Mouse (Mus musculus) naive thymus-derived CD4-positive, alpha-beta T cell, adult 2 months (primary cell): ENCODE measurements around the gene Hsph1.

Source experiments
- DNase-seq: peaks from one replicate; pipeline ENCODE4 v3.0.0-alpha.2; 2011; ENCODE audit warnings: low read depth

The Hsph1 gene

DNA sequence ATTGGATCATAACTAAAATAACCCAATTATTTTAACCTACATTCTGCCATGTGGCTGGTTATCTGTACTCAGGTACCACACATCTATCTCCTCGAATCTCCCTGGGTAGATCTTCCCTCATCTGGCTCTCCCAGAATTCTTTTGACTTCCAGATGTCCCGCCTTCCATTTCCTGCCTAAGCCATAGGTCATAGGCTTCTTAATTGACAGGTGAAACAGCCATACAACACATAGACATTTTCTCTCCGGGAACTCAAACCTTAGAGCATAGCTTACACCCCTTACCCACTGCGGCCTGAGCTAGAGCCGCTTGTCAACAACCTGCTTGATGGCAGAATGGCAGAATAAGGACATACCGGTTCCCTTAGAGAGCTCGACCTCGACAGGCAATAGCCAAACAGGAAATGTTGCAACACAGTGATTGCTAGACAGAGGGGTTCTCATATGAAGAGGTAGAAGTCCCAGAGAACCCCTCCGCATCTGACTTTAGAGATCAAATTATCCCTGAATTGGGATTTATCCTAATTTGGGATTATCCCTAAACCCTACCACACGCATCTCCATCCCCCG is 48.8 kb downstream of the Hsph1 start:
- DNase-seq, result no peak

DNA sequence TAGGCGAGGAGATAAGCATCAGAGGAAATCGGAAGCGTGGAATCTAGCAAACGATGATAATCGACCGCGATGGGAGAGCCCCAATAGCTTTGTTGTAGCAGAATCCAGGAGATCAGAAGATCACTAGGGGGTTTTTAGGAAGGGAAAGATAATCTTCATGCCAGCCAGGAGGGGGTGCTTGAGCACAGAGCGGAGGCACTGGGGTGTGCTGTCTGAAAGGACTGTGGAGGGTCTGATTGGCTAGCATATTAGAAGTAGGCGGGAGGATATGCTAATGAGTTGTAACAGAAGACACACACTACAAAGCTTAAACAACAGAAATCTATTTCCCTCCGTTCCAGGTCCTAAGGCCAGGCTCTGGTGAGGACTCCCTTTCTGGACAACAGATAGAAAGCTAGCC is 50.3 kb downstream of the Hsph1 start:
- DNase-seq, result no peak

GRCm38 (mm10) chr5:149585231-149585630 is 50.9 kb downstream of the Hsph1 start:
- no peak for DNase-seq

- no peak for DNase-seq
These were observed 52.0 kb downstream of the Hsph1 start for GRCm38 (mm10) chr5:149584154-149584655.

DNA sequence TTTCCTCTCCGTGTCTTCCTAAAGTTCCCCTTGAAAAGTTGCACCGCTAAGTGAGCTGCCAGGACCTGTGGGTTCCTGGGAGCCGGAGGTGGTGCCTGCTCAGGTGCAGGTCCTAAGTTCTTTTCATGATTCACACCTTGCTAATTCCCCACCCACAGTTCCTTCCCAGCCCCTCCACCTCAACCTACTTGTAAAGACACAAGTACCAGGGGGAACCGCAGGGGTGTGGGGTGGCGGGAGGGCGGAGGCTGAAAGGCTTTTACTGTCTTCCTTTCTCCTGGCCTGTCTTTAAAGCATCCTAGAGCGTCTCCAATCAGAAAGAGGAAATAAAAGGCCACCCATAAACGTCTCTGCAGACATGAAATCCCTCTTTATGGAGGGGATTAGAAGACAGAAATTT is 52.7 kb downstream of the Hsph1 start:
- no peak for DNase-seq

GRCm38 (mm10) chr5:149582642-149583262 is 53.4 kb downstream of the Hsph1 start:
- no peak for DNase-seq

DNA sequence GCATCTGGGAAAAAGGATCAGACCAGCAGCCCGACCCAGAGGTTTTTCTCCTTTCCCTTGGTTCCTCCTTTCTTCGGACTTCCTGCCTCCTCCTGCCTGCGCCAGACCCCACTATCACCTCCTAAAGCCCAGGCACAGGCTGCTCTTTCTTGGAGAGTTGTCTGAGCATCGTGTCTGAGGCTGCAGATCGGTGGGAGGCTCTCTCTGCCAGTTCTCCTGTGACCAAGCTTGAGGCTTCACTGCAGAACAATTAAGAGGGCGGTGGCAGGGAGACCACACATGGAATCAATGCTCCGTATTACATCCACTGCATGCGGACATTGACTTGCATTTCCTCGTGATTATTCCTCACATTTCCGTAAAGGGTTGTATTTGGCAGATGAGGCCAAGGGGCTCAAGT is 58.7 kb downstream of the Hsph1 start:
- DNase-seq, result no peak

DNA sequence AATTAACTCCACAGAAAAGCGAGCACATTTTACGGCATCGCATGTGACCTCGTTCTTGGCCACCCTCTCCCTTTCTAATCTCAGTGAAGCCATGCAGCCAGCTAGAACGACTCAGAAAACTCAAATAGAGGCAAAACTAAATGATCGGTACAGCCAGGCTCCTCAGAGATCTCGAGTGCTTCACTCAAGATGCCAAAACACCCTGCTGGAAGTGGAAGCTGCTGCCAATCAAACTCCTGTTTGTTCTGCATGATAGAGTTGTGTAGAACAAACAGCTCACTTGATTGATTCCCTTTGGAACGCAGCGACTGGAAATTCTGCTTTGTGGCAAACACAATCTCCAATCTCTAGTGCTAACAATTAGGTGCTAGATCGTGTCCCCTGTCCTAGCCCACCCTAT is 59.2 kb downstream of the Hsph1 start:
- DNase-seq, result no peak

DNA sequence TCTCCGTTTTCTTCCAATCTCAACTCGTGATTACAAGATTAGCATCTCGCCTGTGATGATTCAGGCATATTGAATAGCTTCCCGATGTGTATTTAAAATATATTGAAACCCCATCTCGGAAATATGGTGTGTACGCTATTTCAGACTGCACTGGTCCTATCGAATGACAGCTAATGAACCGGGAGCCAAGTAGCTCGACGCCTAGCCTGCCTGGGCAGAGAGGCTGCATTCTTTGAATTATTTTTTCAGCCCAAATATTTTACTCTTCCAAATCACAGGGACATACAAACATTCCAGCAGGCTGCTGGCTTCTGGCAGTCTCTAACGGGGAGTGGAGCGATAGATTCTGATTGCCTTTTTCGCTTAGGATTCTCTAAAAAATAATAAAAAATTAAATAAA is 67.2 kb downstream of the Hsph1 start:
- no peak for DNase-seq

GRCm38 (mm10) chr5:149566957-149567356 is 69.2 kb downstream of the Hsph1 start:
- no peak for DNase-seq

- DNase-seq, result no peak
These were observed 70.2 kb downstream of the Hsph1 start for GRCm38 (mm10) chr5:149566026-149566425.
